Comparison of ENCODE assay signal across 9 mouse cellular contexts in genomic region chr1:118976596-118976995, GRCm38 (mm10).
DNase-seq lines count a peak whose midpoint lies in the region; ATAC-seq lines count a peak whose summit lies in the region.
"Had no signal": no experiment of that assay in that cellular context is flagged by ENCODE, and none has a peak within 500 bp of the region (broad histone marks: within the 10 kb centered on the region; RNA-seq: fewer than 3 reads in every experiment).

No protein-coding gene starts in this region.

- H3K27ac ChIP-seq in forebrain, embryonic 13.5 days = peak overlapping the region; percentile 75
- peak overlapping the region; percentile 78 for H3K27ac ChIP-seq in heart, embryonic 16.5 days (ENCODE audit: low read length)

- no peak overlapping the region for H3K4me2 ChIP-seq in forebrain, embryonic 13.5 days
- H3K4me2 ChIP-seq in heart, embryonic 16.5 days (ENCODE audit: low read depth, low read length) = 0 out of 2 replicates have a peak overlapping the region, but pooled peaks have one; percentile 13

- DNase-seq in 3134 (ENCODE audit: extremely low read depth, insufficient read length, low spot score) = peak; percentile 89
- DNase-seq in 416B (ENCODE audit: low read depth) = peak; percentile 6
- peak; percentile 8 to 45 for DNase-seq in left cerebral cortex, adult 8-10 months (ENCODE audit: low spot score in 2 of 2)
- peak; percentile 53 for DNase-seq in right cerebral cortex, postnatal 14 days
- DNase-seq in thymus, postnatal 14 days = no peak

- H3K36me3 ChIP-seq in forebrain, embryonic 13.5 days (ENCODE audit: poor library complexity, severe bottlenecking) = peaks cover 21% of the 10 kb centered on the region
- H3K36me3 ChIP-seq in heart, embryonic 16.5 days (ENCODE audit: control insufficient read depth, insufficient read depth) = no peaks in the 10 kb centered on the region

- H3K4me1 ChIP-seq in forebrain, embryonic 13.5 days = peaks cover 32% of the 10 kb centered on the region
- H3K4me1 ChIP-seq in heart, embryonic 16.5 days (ENCODE audit: control insufficient read depth, insufficient read depth, low read length) = peaks cover 24% of the 10 kb centered on the region
- H3K4me1 ChIP-seq: megakaryocyte, embryonic 14.5 days had no signal

- H3K4me3 ChIP-seq in forebrain, embryonic 13.5 days = no peak overlapping the region
- no peak overlapping the region for H3K4me3 ChIP-seq in heart, embryonic 16.5 days (ENCODE audit: low read length)
- H3K4me3 ChIP-seq: megakaryocyte, embryonic 14.5 days had no signal

- peak; percentile 25; the same call in 1 of the 2 replicates for ATAC-seq in forebrain, embryonic 13.5 days
- peak; percentile 93 for ATAC-seq in heart, embryonic 16.5 days (replicated peaks; ENCODE audit: extremely low read depth, insufficient read depth, low FRiP score)
- no peak for ATAC-seq in CD4-positive, CD25-positive, alpha-beta regulatory T cell, adult 4 months

- H3K9me3 ChIP-seq in forebrain, embryonic 13.5 days (replicated peaks) = no peaks in the 10 kb centered on the region
- H3K9me3 ChIP-seq in heart, embryonic 16.5 days (replicated peaks; ENCODE audit: control insufficient read depth, low read length) = no peaks in the 10 kb centered on the region

- 62% methylated on average over 9 of the region's 9 CpGs for WGBS in forebrain, embryonic 13.5 days
- 27% methylated on average over 9 of the region's 9 CpGs for WGBS in heart, embryonic 16.5 days

- H3K27me3 ChIP-seq in forebrain, embryonic 13.5 days = no peaks in the 10 kb centered on the region
- no peaks in the 10 kb centered on the region for H3K27me3 ChIP-seq in heart, embryonic 16.5 days (ENCODE audit: control insufficient read depth, insufficient read depth, low read length)
- H3K27me3 ChIP-seq: megakaryocyte, embryonic 14.5 days had no signal

- H3K9ac ChIP-seq in forebrain, embryonic 13.5 days = no peak overlapping the region
- 0 out of 2 replicates have a peak overlapping the region, but pooled peaks have one; percentile 17 for H3K9ac ChIP-seq in heart, embryonic 16.5 days (ENCODE audit: low read length)
